Mouse (Mus musculus) small intestine, adult 2 months (tissue): ENCODE measurements around the gene Nck2.

ENCODE experiments used
- CTCF ChIP-seq: fragments of 200-500 bp; IDR thresholded peaks from 2 replicates; pipeline ENCODE4 v1.5.1; 2012; ENCODE audit warnings: low read depth, mild to moderate bottlenecking, control low read depth, inconsistent platforms, low read length, moderate library complexity, mixed read lengths; ENCODE audit not compliant: insufficient replicate concordance, insufficient read length; ENCODE audit errors: extremely low read depth
- POLR2A ChIP-seq: fragments of 200-500 bp; IDR thresholded peaks from 2 replicates; pipeline ENCODE4 v1.6.1; 2012; ENCODE audit warnings: low read depth, mild to moderate bottlenecking, control low read depth, inconsistent platforms, low read length, moderate library complexity

DNA sequence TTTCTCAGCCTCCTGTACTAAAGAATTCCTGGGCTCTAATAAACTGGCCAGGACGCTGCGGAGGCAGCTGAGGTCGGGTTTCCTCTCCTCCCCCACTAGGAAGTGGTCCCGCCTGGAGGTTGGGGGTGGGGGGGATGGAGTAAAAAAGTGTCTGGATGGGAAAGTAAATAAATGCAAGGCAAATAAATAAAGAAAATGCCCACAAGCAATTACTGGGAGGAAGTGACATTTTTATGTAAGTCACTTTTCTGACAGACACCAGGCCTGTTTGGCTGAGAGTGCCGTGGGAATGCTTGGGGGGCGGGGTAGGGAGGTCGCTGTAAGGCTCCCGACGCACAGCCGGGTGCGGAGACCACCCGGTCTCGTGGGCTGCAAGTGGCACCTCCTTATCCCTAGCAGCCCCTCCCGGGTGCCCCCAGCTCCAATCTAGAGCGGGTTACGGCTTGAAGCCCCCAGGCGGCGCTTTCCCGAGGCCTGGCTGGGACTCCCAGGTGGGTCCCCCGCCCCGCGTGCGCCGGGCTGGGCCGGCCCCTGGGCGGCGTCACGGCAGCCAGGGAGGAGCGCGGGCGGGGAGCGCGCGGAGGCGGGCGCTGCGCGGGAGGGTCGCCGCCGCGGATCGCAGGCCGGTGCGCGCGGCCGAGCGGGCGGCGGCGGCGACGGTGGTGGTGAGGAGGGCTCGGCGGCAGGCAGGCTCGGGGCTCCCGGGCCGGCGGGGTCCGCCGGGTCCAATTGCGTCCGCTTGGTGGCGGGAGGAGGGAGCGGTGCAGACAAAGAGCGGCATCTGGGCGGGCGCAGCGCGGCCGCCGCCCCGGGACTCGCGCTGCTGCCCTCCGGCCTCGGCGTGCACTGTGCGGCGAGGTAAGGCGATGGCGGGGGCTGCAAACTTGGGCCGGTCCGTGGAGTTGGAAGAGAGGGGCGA lies 1.1 kb downstream of the Nck2 start:
- peak; percentile 61; the same call in 1 of the 2 replicates for TF ChIP-seq POLR2A
- TF ChIP-seq CTCF: no peak
